Mouse (Mus musculus) ovary, postnatal 10 days (tissue): Measurements from ENCODE around the gene Cxcl10.
A peak's percentile ranks its signal among the peaks of the same experiment; 100 is the strongest.

ENCODE experiments used
- DNase-seq: peaks from one replicate; pipeline ENCODE4 v3.0.0; 2022; ENCODE audit warnings: low spot score

Cxcl10 gene

DNA sequence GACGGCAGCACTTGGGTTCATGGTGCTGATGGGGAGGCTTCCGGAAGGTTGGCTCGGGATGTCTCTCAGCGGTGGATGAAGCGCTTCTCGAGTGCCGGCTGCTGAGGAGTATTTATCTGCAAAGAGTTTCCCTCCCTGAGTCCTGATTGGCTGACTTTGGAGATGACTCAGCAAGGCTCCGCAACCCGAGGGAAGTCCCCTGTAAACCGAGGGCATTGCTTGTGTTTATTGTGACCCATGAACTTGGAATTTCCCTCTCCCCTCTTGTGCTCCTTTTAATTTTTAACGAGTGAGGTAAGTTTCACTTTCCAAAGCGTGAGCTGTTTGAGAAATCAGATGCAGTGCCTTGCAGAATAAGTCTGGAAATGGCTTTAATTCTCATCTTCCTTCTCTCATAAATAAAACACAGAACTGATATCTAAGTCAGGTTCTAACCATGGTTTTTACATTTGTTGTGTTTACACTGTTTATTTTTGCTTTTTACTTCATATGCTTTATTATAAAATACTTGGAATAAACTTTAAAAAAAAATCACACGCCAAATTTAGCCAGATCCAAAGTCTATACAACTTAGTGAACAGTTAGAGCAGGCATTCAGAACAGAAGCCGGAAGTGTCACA is at the start of gene Cxcl10:
Cxcl10 (minus strand) TSS at position 96 of the 620 bp plus-strand sequence.
- DNase-seq = no peak

GRCm38 (mm10) chr5:92398153-92398552 is 49.5 kb upstream of the Cxcl10 start:
- peak; percentile 39 for DNase-seq

GRCm38 (mm10) chr5:92396476-92396875 is 47.8 kb upstream of the Cxcl10 start:
- DNase-seq = no peak

GRCm38 (mm10) chr5:92395764-92396163 is 47.1 kb upstream of the Cxcl10 start:
- no peak for DNase-seq

DNA sequence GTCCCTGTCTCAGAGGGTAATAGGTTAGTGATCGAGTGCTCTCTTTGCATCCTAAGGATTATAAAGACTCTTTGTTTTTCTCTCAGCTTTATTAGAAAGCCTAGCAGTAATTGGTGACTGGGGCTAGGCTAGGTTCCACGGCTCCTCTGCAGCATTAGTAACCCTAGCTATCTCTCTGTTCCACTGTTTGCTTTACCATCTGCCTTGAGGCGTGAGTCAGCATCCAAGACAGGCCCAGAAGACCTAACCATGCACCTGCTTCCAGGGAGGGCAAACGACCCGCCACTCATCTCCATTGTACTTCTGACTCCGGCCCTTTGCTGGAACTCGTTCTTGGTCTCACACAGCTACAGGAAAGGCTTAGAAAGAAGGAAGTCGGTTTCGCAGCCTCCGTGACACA is 45.2 kb upstream of the Cxcl10 start:
- no peak for DNase-seq

GRCm38 (mm10) chr5:92392542-92392941 is 43.9 kb upstream of the Cxcl10 start:
- DNase-seq = no peak

- no peak for DNase-seq
Measured at GRCm38 (mm10) chr5:92390615-92391014, 41.9 kb upstream of the Cxcl10 start.

GRCm38 (mm10) chr5:92389977-92390376 is 41.3 kb upstream of the Cxcl10 start:
- DNase-seq = no peak

DNA sequence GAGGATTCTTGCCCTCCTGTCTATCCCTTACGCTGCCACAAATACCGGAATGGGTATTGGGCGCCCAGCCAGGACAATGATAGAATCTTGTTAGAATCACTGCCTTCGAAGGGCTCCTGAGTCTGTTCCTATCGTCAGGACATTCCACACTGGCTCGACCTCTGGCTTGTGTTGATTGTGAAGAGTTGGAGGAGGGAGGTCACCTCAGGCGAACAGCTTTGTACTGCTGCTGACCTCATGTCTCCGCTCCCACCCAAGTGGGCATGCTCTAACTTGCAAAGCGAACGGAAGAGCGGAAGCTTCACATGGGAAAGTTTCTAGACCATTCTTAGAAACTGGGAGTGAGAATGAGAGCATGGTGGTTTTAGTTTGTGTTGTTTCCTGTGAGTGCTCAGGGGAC is 38.7 kb upstream of the Cxcl10 start:
- no peak for DNase-seq

- no peak for DNase-seq
Measured at GRCm38 (mm10) chr5:92386643-92387042, 38.0 kb upstream of the Cxcl10 start.

GRCm38 (mm10) chr5:92386102-92386501 is 37.4 kb upstream of the Cxcl10 start:
- no peak for DNase-seq

DNA sequence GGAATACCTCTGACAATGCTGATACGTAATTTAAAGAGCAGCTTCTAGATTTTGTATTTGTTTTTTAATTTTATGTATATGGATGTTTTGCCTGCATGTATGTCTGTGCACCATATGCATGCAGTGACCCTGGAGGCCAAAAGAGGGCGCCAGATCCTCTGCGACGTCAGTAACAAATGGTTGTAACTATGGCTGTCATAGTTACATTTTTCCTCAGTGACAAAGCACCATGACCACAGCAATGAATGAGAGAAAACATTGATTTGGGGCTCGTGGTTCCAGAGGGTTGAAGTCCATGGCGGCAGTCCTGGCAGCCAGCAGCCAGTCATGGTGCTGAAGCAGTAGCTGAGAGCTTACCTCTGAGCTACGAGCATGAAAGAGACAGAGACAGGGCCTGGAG is 36.2 kb upstream of the Cxcl10 start:
- DNase-seq = no peak

GRCm38 (mm10) chr5:92383747-92384146 is 35.1 kb upstream of the Cxcl10 start:
- DNase-seq = no peak

GRCm38 (mm10) chr5:92382349-92382679 is 33.6 kb upstream of the Cxcl10 start:
- DNase-seq = no peak

DNA sequence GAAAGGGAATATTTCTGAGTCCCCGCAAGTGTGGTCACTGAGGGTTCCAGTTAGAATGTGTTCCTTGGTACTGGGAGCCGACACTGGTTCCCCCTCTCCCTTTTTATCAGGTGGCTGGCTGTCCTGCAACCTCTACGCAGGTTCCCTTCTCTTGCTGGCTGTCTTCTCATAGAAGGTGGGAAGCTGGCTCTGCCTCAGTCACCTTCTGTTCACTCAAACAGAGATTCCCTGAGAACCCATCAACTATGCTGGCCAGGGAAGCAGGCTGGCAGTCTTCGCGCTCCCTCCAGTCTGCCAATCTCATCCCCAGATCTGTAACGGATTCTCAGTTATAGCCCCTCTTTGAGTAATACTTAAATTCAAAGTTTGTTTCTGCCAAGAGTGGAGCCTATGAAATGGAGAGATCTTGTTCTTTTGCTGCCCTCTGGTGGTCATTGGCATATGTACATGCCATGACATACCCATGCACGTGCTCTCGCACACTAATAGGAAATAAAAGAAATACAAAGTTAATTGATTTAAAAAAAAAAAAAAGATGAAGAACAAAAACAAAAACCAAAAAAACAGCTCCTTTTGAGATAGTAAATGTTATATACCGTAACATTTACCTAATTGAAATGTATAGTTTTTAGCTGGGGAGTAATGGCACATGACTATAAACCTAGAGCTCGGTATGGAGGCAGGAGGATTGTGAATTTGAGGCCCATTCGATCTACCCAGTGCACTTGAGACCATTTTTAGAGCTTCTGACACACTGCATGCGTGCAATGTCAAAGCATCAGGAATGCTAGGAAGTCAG is 33.1 kb upstream of the Cxcl10 start:
- peak; percentile 38 for DNase-seq

- no peak for DNase-seq
Measured at GRCm38 (mm10) chr5:92376795-92377405, 28.2 kb upstream of the Cxcl10 start.

GRCm38 (mm10) chr5:92375368-92375767 is 26.7 kb upstream of the Cxcl10 start:
- DNase-seq = no peak

GRCm38 (mm10) chr5:92374721-92375142 is 26.0 kb upstream of the Cxcl10 start:
- no peak for DNase-seq

DNA sequence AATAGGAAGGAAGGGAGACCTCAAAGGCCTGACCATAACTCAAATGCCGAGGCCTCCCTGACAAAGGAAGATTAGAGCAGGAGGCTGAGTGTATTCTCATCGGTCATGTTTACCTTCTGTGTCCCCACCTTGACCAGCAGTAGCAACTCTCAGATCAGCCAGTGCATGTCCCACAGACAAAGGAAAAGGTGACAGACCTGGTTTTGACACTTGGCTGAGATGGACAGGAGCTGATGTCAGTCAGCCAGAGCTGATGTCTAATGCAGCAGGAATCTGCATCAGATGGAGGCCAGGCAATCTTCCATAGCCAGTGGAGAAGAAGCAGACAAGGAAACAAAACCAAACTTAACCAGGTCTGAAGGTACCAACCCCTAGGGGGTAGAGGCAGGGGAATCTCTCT is 23.9 kb upstream of the Cxcl10 start:
- DNase-seq = no peak

DNA sequence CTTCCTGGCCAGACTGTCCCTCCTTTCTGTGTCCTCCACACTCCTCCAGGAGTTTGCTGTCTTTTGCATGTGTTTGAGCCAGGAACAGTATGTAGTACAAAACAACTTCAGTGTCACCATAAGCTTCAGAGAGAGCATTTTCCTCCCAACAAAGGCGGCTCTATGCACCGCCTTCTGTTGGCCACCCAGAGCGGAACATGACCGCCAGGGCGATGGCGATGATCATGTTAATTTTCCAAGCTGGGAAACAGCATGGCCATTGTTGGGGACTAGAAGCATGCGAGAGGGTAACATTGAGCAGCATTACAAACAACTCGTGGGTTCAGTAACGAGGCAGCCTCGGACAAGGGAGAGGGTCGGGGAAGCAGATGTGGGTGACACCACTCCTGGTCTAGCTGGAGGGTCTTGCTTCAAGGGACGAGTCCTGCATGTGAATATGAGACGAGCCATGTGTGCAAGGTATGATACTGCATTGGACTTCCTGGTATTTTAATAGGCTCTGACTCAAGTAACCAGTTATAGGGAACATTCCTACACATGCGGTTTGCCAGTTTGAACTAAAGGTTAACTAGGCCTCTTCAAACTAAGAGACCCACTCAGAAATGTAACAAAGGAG is 22.8 kb upstream of the Cxcl10 start:
- DNase-seq = no peak

GRCm38 (mm10) chr5:92370891-92371290 is 22.2 kb upstream of the Cxcl10 start:
- DNase-seq = no peak

- no peak for DNase-seq
Measured at GRCm38 (mm10) chr5:92370392-92370791, 21.7 kb upstream of the Cxcl10 start.
